Mouse (Mus musculus): ENCODE results near the gene Kdelr1.

Gene Kdelr1

GRCm38 (mm10) chr7:45917004-45917704 lies 44.6 kb downstream of the Kdelr1 start:
- no peak for DNase-seq (ENCODE audit: low spot score in 2 of 2)

- DNase-seq (ENCODE audit: low spot score in 2 of 2), result no peak
These were observed 45.4 kb downstream of the Kdelr1 start for GRCm38 (mm10) chr7:45917926-45918325.

DNA sequence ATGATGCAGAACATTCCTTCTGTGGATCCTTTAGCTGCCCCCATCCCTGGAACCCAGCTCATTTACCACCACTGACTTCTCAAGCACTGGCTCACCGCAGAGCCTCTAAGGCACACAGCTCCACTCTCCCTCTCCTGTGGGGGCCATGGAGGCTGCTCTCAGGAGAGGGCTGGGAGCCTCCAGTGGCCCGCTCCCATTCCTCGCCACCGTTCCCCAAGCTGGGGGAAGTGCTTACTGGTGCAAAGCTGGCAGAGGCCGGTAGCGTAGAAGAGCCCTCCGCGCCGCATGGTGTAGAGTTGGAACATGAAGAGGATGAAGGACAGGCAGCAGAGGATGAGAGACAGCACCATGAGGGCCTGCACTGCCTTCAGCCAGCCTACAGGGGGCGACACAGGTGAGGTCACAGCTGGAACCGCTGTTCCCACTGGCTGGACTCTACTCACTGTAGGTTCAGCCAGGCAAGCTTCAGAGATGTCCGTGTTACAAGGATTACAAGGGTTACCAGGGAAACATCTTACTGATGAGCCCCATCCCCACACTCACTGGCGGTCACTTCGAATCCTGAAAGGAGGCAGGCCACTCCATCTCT lies 46.6 kb downstream of the Kdelr1 start:
- DNase-seq (ENCODE audit: low spot score in 2 of 2), result no peak

DNA sequence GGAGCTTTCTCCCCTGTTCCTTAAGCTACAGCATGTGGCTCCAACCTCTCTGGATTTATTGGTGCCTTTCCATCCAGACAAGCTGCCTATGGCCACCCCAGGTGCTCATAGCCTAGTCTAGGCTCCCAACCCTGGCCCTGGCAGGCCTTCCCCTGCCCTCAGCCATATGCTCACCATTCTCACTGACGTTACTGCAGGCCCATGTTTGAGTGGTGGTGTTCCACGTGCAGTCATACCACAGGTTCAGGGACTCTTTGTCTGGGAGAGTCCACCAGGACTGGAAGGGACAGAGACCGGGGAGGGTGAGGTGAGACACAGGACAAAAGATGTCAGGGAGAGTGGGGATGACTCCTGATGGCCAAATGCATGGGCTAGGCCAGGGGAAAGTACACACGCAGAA lies 47.2 kb downstream of the Kdelr1 start:
- DNase-seq (ENCODE audit: low spot score in 2 of 2), result no peak

DNA sequence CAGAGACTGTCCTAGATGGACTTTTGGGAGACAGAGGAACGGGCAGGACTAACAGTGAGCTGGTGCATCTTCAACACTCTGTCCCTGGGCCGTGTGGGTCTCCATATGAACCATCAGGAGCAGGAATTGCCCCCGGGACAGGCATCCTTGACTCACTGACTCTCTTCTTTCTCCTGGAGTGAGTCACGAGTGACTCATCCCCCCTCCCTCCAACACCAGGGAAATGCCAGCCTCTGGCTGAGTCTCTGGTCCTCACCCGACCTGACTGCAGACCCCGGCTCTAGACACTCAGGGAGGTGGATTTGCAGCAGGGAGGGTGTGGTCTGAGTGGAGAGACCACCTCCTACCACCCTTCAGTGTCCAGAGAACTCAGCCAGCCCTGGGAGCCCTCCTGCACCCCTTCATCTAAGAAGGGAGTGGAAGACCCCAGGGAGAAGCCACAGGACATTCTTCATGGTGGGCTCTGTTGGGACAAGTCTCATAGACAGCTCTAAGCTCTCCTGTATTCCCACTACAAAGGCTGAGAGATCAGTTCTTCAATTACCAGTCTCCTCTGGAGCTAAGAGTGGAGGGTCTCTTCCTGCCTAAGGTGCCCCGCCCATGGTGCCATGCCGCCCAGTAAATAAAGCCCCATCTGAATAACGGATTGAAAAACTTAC lies 48.1 kb downstream of the Kdelr1 start:
- no peak for DNase-seq (ENCODE audit: low spot score in 2 of 2)

DNA sequence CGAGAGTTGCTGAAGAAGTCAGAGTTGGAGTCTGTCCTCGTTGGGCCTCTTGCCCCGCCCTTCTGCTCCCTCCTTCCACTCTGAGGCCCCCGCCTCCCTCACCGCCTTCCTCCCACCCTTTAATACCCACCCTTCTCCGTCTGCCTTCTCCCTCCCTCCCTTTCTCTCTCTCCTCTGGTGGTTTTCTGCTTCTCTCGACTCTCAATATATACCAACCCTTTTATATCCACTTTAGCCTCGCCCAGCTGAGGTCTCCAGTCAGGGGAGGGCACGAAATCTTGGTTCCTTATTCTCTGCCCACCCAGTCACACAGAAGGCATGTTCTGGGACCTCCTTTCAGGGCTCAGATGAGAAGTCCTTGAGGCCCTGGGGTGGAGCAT lies 48.7 kb downstream of the Kdelr1 start, which contains the start of gene Emp3:
Gene Emp3 (minus strand): TSS at position 163 of the 380 bp plus-strand sequence.
- DNase-seq (ENCODE audit: low spot score in 2 of 2), result no peak

GRCm38 (mm10) chr7:45921950-45922600 lies 49.5 kb downstream of the Kdelr1 start:
- no peak for DNase-seq (ENCODE audit: low spot score in 2 of 2)

DNA sequence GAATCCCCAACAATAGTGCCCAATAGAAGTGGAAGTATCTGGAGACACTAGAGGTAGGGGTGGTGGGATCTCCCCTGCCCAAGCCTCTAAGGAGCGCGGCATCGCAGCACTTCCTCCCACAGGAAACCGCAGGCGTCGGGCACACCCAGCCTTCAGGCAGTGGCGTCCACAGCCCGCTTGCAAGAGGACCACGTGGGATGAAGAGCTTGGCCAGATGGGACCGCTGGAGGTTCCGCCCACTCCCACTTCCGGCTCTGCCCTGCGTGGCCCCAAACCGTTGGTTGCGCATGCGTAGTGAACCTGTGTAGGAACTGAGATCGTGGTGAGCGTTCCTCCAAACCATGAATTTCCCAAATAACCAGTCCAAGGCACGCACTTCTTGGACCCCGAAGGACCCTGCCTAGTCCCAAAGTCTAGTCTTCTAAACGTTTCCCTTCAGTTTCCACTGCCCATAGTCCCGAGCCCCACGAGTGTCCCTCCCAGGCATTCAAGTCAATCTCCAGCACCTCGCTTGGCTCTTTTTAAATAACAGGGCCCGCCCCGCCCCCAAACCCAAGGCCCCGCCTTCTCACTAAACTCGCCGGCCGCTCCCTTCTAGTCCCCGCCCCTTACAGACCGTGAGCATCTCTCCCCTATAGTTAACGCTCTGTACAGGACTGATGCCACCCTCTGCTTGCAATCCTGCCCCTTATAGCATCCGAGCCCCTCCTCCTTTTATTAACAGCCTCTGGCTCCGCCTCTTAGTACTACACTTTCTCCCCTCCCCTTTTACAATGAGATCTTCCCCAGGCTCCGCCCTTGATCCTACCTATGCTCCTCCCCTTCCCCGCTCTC lies 50.6 kb downstream of the Kdelr1 start:
- peak; percentile 91 to 94 for DNase-seq (ENCODE audit: low spot score in 2 of 2)

GRCm38 (mm10) chr7:45923762-45924428 lies 51.3 kb downstream of the Kdelr1 start, which contains the start of gene Ccdc114:
Gene Ccdc114, plus strand, starts transcription at chr7:45924072.
- DNase-seq (ENCODE audit: low spot score in 2 of 2), result peak in 1 of 2 experiments; percentile 16

- no peak for DNase-seq (ENCODE audit: low spot score in 2 of 2)
These were observed 51.9 kb downstream of the Kdelr1 start for GRCm38 (mm10) chr7:45924429-45924816.

GRCm38 (mm10) chr7:45928626-45929295 lies 56.2 kb downstream of the Kdelr1 start:
- no peak for DNase-seq (ENCODE audit: low spot score in 2 of 2)

DNA sequence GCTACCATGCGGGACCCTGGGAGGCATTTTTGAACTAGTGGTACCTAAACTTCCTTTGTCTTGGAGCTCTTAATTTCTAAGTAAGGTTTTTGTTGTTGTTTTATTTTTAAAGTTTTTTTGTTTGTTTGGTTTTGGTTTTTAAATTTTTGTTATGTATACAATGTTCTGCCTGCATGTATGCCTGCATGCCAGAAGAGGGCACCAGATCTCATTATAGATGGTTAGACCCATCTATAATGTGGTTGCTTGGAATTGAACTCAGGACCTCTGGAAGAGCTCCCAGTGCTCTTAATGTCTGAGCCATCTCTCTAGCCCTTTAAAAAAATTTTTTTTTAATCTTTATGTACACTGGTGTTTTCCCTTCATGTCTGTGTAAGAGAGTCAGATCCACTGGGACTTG lies 57.1 kb downstream of the Kdelr1 start:
- no peak for DNase-seq (ENCODE audit: low spot score in 2 of 2)

Measured in right cerebral cortex, postnatal 36 days (tissue).